Mouse (Mus musculus) c-Kit-negative CD71-positive TER-119-positive erythroid progenitor cells, embryonic 14.5 days (primary cell): ENCODE results near the gene Plekha6.

Experiments used
- DNase-seq: peaks from one replicate; pipeline ENCODE4 v3.0.0-alpha.2; 2013; ENCODE audit warnings: low read depth, low spot score

The Plekha6 gene

DNA sequence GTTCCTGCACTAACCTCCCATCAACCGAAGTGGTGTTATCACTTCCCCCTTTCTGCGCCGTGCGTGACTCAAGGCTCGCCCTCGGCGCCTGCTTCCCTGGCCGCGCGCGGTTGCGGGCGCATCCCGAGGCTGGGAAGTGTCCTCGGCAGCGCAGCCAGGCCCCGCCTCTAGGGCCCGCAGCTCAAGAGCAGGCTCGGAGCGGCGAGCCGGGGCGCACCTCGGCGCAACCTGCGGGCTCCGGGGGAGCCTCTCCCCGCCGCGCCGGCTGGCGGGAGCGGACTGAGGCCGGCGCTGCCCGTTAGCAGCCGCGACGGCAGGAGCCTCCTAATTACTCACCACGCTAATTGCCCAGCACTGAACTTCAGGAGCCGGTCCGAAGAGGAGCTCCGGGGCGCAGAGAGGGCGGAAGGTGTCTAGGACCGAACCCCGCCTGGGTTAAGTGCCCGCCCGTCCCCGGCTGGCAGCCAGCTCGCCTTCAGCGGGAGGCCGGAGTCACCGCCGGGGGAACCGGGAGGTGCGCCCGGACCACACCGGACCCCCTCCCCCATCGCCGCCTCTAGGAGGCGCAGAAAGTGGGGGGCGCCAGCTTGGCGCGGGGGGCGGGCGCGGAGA lies at the start of gene Plekha6:
TSS of gene Plekha6 (plus strand) at position 391 of the 612 bp plus-strand sequence.
- no peak for DNase-seq

- no peak for DNase-seq
Observed at GRCm38 (mm10) chr1:133116108-133116507, 47.9 kb upstream of the Plekha6 start.

DNA sequence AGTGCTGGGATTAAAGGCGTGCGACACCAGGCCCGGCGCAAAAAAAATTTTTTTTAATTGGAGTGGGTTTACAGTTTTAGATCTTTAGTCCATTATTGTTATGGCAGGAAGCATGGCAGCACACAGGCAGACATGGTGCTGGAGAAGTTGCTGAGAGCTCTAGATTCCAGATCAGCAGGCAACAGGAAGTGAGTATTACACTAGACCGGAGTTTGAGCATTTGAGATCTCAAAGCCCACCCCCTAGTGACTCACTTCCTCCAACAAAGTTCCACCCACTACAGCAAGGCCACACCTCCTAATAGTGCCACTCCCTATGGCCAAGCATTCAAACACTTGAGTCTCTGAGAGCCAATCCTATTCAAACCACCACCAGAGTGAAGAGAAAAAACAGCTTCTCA lies 45.9 kb upstream of the Plekha6 start:
- DNase-seq: peak; percentile 53

GRCm38 (mm10) chr1:133118844-133119243 lies 45.2 kb upstream of the Plekha6 start:
- peak; percentile 31 for DNase-seq

GRCm38 (mm10) chr1:133119931-133120712 lies 43.9 kb upstream of the Plekha6 start:
- DNase-seq: no peak

- DNase-seq: no peak
Observed at GRCm38 (mm10) chr1:133121246-133121645, 42.8 kb upstream of the Plekha6 start.

DNA sequence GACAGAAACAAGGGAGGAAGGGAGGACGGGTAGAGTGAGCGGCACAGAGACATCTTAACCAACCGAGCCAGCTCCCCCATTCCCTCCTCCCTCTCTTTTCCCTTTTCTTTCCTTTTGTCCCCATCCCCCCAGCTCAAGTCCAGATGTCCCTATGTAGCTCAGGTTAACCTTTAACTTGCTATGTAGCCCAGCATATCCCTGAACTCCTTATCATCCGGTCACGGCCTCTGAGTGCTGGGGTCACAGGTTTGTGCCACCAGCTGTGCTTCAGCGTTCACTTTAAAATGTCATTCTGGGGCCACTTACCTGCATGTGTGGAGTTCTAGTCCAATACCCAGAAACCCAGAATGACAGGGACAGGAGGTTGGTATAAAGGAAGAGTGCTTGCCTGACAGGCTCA lies 39.9 kb upstream of the Plekha6 start:
- DNase-seq: no peak

DNA sequence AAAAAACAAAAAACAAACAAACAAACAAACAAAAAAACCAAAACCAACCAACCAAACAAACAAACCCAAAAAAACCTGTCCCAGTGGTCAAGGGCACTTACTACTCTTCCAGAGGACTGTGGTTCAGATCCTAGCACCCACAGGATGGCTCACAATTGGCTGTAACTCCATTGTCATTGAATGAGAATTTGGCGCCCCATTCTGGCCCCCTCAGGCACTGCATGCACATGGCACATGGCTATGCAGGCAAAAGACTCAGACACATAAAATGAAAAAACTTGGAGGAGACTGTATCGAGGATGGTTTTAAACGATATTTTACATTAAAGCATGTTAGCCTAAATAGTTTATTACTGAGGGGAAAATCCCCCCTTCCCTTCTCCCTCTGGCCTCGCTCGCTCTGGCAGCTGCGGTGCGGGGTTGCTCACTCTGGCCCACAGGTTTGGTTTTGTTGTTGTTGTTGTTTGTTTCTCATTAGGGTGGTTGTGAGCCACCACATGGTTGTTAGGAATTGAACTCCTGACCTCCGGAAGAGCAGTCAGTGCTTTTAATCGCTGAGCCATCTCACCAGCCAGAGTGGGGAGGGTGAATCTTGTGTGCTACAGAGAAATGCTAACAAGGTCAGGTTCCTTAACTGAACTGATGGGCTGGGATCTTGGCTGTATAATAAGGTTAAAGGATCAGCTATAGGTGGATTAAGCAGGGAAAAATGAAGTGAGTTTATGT lies 38.2 kb upstream of the Plekha6 start:
- no peak for DNase-seq

DNA sequence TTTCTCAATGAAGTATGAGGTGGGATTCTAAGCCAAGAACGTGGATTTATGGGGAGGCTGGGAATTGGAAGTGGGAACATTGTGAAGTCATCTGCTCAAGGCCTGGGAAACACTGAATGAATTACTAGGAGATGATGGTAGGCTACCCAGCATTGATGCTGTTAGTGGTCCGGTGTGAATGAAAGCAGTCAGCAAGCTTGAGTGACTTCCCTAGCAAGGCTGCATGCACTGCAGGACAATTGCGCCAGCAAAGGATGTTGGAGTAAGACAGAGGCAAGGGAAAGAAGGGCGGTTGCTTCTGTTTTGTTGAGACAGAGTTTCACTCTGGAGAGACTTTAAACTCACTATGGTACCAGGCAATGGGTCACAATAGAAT lies 37.7 kb upstream of the Plekha6 start:
- no peak for DNase-seq

DNA sequence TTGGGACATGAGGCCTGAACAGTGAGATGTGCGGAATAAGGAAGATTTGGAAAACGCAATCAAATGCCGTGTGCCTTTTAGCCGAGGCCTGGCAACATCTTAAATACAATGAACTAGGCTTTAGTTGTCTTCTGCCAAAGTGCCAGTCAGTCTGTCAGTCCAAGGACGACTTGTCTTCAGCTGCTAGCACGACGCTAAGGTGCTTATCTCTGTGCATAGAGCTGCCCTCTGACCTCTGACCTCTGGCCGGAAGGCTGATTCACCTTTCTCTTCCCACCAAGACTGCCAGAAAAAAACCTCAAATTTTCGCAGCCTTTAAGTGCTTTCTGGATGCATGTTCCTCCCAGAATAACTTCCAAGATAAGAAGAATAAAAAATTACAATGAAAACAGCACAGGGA lies 36.7 kb upstream of the Plekha6 start:
- DNase-seq: no peak

- peak; percentile 34 for DNase-seq
Observed at GRCm38 (mm10) chr1:133129471-133130221, 34.4 kb upstream of the Plekha6 start.

DNA sequence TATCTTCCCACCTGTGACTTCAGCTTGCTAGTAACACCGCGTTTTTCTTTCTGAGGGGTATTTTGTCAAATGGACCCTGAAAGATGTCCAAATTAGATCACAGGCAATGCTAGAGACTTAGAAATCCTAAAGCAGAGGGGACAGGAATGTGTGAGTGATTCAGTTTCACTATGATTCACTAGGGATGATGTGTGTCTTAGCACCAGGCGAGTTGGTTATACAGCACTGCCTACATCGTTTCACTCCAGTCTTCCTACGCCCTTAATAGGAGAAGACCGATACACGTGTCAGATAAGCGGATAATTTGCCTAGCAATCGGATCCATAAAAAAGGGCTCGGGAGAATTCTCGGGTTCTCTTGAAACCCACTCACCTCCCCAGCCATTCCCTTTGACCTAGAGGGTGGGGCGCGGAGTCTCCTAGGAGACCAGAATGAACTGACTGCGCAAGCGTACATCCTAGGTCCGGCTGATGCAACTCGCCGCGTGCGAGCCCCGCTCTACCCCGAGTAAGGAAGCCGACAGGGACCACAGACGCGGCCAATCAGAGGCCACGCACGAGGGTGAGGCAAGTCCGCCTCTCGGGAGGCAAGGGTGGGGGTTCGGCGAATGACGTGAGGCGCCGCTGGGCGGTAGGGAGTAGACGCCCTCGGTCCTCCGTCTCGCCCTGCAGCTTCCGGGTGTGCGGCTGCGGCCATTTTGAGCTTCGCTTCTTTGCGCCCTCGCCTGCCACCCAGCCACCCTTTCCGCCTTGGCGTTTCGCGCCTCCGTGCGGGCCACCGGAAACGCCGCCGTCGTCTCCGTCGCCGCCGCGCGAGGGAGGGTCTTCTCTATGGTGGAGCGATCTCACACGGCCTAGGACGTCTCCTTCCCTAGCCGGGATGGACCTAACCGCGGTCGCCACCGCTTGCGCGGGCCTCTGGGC lies 33.1 kb upstream of the Plekha6 start, which contains the start of gene Ppp1r15b:
TSS of gene Ppp1r15b (plus strand) at position 506 of the 923 bp plus-strand sequence.
- DNase-seq: peak; percentile 96

- DNase-seq: no peak
Observed at GRCm38 (mm10) chr1:133131561-133131905, 32.5 kb upstream of the Plekha6 start.

DNA sequence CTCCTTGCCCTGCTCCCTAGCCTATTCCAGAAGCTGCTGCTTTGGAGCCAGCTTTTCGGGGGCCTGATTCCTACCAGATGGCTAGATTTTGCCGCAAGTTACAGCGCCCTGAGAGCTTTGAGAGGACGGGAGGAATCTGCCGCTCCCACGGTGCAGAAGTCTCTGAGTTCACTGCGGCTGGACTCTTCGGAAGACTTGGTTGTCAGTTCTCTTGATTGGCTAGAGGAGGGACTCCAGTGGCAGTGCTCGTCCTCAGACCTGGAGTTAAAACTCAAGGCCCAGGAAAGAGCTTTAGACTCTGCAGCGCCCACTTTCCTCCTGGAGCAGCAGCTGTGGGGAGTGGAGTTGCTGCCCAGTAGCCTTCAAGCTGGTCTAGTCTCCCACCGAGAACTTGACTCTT lies 32.1 kb upstream of the Plekha6 start:
- peak; percentile 36 for DNase-seq

GRCm38 (mm10) chr1:133132388-133133326 lies 31.4 kb upstream of the Plekha6 start:
- DNase-seq: peak; percentile 40

DNA sequence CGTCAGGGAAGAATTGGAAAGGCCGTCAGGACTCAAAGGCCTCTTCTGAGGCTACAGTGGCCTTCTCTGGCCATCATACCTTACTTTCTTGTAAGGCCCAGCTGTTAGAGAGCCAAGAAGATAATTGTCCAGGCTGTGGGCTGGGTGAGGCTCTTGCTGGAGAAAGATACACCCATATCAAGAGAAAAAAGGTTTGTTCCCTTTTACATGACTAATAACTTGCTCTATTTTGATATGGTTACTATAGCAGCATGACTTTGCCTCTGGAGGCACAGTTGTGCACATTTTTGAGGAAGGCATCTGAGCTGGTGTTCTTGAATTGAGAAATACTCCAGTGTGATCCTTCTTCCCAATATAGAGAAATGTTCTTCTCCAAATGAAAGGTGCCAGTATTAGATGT lies 30.6 kb upstream of the Plekha6 start:
- DNase-seq: peak; percentile 51

- DNase-seq: no peak
Observed at GRCm38 (mm10) chr1:133134071-133134470, 29.9 kb upstream of the Plekha6 start.

DNA sequence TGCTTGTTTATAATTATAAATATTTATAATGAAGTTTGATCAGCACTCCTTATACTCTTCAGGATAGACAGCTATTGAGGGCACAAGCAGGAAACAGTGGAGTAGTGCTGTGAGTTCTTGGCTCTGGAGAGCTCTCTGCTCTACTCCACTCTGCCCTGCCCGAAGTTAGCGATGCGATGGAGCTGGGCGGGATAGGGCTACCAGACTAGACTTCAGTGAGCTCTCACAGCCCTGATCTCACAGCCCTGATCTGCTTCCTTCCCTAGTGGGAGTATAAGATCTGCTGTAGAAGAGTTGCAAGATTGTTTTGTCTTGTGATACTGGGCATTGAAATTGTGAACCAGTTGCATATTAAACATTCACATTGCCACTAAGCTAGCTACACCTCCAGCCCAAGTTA lies 29.1 kb upstream of the Plekha6 start:
- DNase-seq: peak; percentile 40

- DNase-seq: no peak
Observed at GRCm38 (mm10) chr1:133135808-133136207, 28.2 kb upstream of the Plekha6 start.

GRCm38 (mm10) chr1:133138401-133138800 lies 25.6 kb upstream of the Plekha6 start:
- DNase-seq: no peak
